Mouse (Mus musculus): Measurements from ENCODE around the gene Hoxb3. TPM values are rescaled to one million over a fixed set of nuclear protein-coding genes. Genes with fewer than 3 reads are reported as not detected.

Hoxb3 gene
- polyA plus RNA-seq, 1 experiment from 2014 or later, result 0.11 TPM

GRCm38 (mm10) chr11:96396772-96397626 lies 73.9 kb downstream of the Hoxb3 start:
- Histone ChIP-seq H3K36me3 (ENCODE audit: control insufficient read depth, insufficient read depth) (no peaks in the 10 kb centered on the region), H3K27me3 (ENCODE audit: control insufficient read depth, insufficient read depth, low read depth, low read length) (peaks cover 6% of the 10 kb centered on the region), H3K9me3 (replicated peaks; ENCODE audit: control insufficient read depth, low read length) (no peaks in the 10 kb centered on the region), H3K4me1 (ENCODE audit: control insufficient read depth, low read depth, low read length) (no peaks in the 10 kb centered on the region), H3K9ac (ENCODE audit: low read depth, low read length) (no peak overlapping the region), H3K4me3 (ENCODE audit: low read depth, low read length) (no peak overlapping the region), H3K4me2 (ENCODE audit: low read depth, low read length) (no peak overlapping the region), H3K27ac (ENCODE audit: low read length) (no peak overlapping the region)
- ATAC-seq (ENCODE audit: low read depth), result no peak
- 32% methylated on average over 15 of the region's 15 CpGs for WGBS (ENCODE audit: insufficient replicate concordance)

MicroRNAs encoded within 50 kb of the gene (microRNA counts, 519-probe panel; counts per million panel counts)
- microRNA mmu-miR-10a, result 2,382 counts per million, percentile 57 among the panel's probes with 10 or more counts

Small RNAs within 50 kb of the gene (microRNA-seq; reads per million reads assigned to microRNA genes)
- gene Mir10a, result 6,019 reads per million, percentile 90 among the genes with 10 or more reads in this experiment

Other genes starting within 250 kb of the Hoxb3 start
- gene Atp5g1, start 247.7 kb upstream of the Hoxb3 start, polyA plus RNA-seq (2015; fragmentation: Nextera tagmentation; extraction: Ambion mirVana), result 471 and 479 TPM in 2 replicates
- gene Calcoco2, start 211.4 kb upstream of the Hoxb3 start, polyA plus RNA-seq (2015; fragmentation: Nextera tagmentation; extraction: Ambion mirVana), result not detected in 2 replicates
- not detected in 2 replicates for gene Ttll6, start 189.5 kb upstream of the Hoxb3 start, polyA plus RNA-seq (2015; fragmentation: Nextera tagmentation; extraction: Ambion mirVana)
- not detected in 2 replicates for gene Hoxb13, start 129.0 kb upstream of the Hoxb3 start, polyA plus RNA-seq (2015; fragmentation: Nextera tagmentation; extraction: Ambion mirVana)
- gene Hoxb9, start 51.9 kb upstream of the Hoxb3 start, polyA plus RNA-seq (2015; fragmentation: Nextera tagmentation; extraction: Ambion mirVana), result not detected in 2 replicates
- not detected in 2 replicates for gene Hoxb8, start 41.4 kb upstream of the Hoxb3 start, polyA plus RNA-seq (2015; fragmentation: Nextera tagmentation; extraction: Ambion mirVana)
- 0.18 and 0.25 TPM in 2 replicates for gene Hoxb7, start 36.7 kb upstream of the Hoxb3 start, polyA plus RNA-seq (2015; fragmentation: Nextera tagmentation; extraction: Ambion mirVana)
- gene Hoxb6, start 30.9 kb upstream of the Hoxb3 start, polyA plus RNA-seq (2015; fragmentation: Nextera tagmentation; extraction: Ambion mirVana), result 0.08 TPM in 1 of 2 replicates, not detected in the other
- gene Hoxb5, start 20.0 kb upstream of the Hoxb3 start, polyA plus RNA-seq (2015; fragmentation: Nextera tagmentation; extraction: Ambion mirVana), result 0.26 and 0.37 TPM in 2 replicates
- 0.08 and 0.11 TPM in 2 replicates for gene Hoxb4, start 5.1 kb upstream of the Hoxb3 start, polyA plus RNA-seq (2015; fragmentation: Nextera tagmentation; extraction: Ambion mirVana)
- gene Hoxb2, start 27.2 kb downstream of the Hoxb3 start, polyA plus RNA-seq (2015; fragmentation: Nextera tagmentation; extraction: Ambion mirVana), result 0.62 and 0.90 TPM in 2 replicates
- gene Hoxb1, start 42.4 kb downstream of the Hoxb3 start, polyA plus RNA-seq (2015; fragmentation: Nextera tagmentation; extraction: Ambion mirVana), result not detected in 2 replicates
- gene Skap1, start 141.3 kb downstream of the Hoxb3 start, polyA plus RNA-seq (2015; fragmentation: Nextera tagmentation; extraction: Ambion mirVana), result 0.12 and 0.39 TPM in 2 replicates

Measured in liver, embryonic 16.5 days (tissue).